Mouse (Mus musculus): ENCODE data around the gene Id2. TPM values are rescaled to one million over a fixed set of nuclear protein-coding genes. Genes with fewer than 3 reads are reported as not detected.

The Id2 gene
- polyA plus RNA-seq, 1 experiment from 2014 or later, result 444 TPM

- Histone ChIP-seq H3K9ac (replicated peaks; ENCODE audit: low read depth) (no peak overlapping the region), H3K27ac (ENCODE audit: low read length) (no peak overlapping the region), H3K4me3 (ENCODE audit: low read depth, low read length) (no peak overlapping the region), H3K36me3 (ENCODE audit: insufficient read depth, low read length) (peaks cover 20% of the 10 kb centered on the region), H3K27me3 (replicated peaks; ENCODE audit: insufficient read depth, low read length) (no peaks in the 10 kb centered on the region), H3K4me1 (ENCODE audit: insufficient read depth, low read depth, low read length) (no peaks in the 10 kb centered on the region), H3K9me3 (ENCODE audit: low read length) (no peaks in the 10 kb centered on the region), H3K4me2 (replicated peaks; ENCODE audit: low read depth, low read length) (no peak overlapping the region)
- DNase-seq (ENCODE audit: low spot score), result peak; percentile 19
- 74% methylated on average over 9 of the region's 9 CpGs for WGBS
- TF ChIP-seq CTCF (IDR thresholded peaks at IDR 0.05), result no peak
- no peak for TF ChIP-seq EP300 (IDR thresholded peaks at IDR 0.05)
- no peak for ATAC-seq
Observed at GRCm38 (mm10) chr12:25059487-25060200, 37.3 kb downstream of the Id2 start.

GRCm38 (mm10) chr12:25054963-25055362 is 42.0 kb downstream of the Id2 start:
- Histone ChIP-seq H3K4me1 (ENCODE audit: insufficient read depth, low read depth, low read length) (no peaks in the 10 kb centered on the region), H3K9me3 (ENCODE audit: low read length) (no peaks in the 10 kb centered on the region), H3K27me3 (replicated peaks; ENCODE audit: insufficient read depth, low read length) (no peaks in the 10 kb centered on the region), H3K9ac (replicated peaks; ENCODE audit: low read depth) (no peak overlapping the region), H3K36me3 (ENCODE audit: insufficient read depth, low read length) (peaks cover 43% of the 10 kb centered on the region), H3K4me2 (replicated peaks; ENCODE audit: low read depth, low read length) (no peak overlapping the region), H3K4me3 (ENCODE audit: low read depth, low read length) (no peak overlapping the region), H3K27ac (ENCODE audit: low read length) (no peak overlapping the region)
- 70% methylated on average over 4 of the region's 4 CpGs for WGBS
- no peak for TF ChIP-seq CTCF (IDR thresholded peaks at IDR 0.05)
- no peak for TF ChIP-seq EP300 (IDR thresholded peaks at IDR 0.05)
- ATAC-seq (no peak), DNase-seq (ENCODE audit: low spot score) (no peak)

GRCm38 (mm10) chr12:25054511-25054910 is 42.4 kb downstream of the Id2 start:
- no peak overlapping the region for H3K27ac ChIP-seq (ENCODE audit: low read length)
- H3K9me3 ChIP-seq (ENCODE audit: low read length), result no peaks in the 10 kb centered on the region
- no peak overlapping the region for H3K9ac ChIP-seq (replicated peaks; ENCODE audit: low read depth)
- H3K4me1 ChIP-seq (ENCODE audit: insufficient read depth, low read depth, low read length), result no peaks in the 10 kb centered on the region
- H3K36me3 ChIP-seq (ENCODE audit: insufficient read depth, low read length), result peaks cover 43% of the 10 kb centered on the region
- no peak for ATAC-seq
- TF ChIP-seq CTCF (IDR thresholded peaks at IDR 0.05), result no peak
- TF ChIP-seq EP300 (IDR thresholded peaks at IDR 0.05), result no peak
- no peak overlapping the region for H3K4me2 ChIP-seq (replicated peaks; ENCODE audit: low read depth, low read length)
- WGBS, result 83% methylated on average over 7 of the region's 7 CpGs
- no peak overlapping the region for H3K4me3 ChIP-seq (ENCODE audit: low read depth, low read length)
- H3K27me3 ChIP-seq (replicated peaks; ENCODE audit: insufficient read depth, low read length), result no peaks in the 10 kb centered on the region
- DNase-seq (ENCODE audit: low spot score), result peak; percentile 29

GRCm38 (mm10) chr12:25049253-25049652 is 47.7 kb downstream of the Id2 start:
- ATAC-seq, result no peak
- Histone ChIP-seq H3K4me3 (ENCODE audit: low read depth, low read length) (no peak overlapping the region), H3K4me1 (ENCODE audit: insufficient read depth, low read depth, low read length) (no peaks in the 10 kb centered on the region), H3K36me3 (ENCODE audit: insufficient read depth, low read length) (peaks cover 19% of the 10 kb centered on the region; the same call in 1 of the 2 replicates), H3K27me3 (replicated peaks; ENCODE audit: insufficient read depth, low read length) (no peaks in the 10 kb centered on the region), H3K4me2 (replicated peaks; ENCODE audit: low read depth, low read length) (no peak overlapping the region), H3K9ac (replicated peaks; ENCODE audit: low read depth) (no peak overlapping the region), H3K9me3 (ENCODE audit: low read length) (no peaks in the 10 kb centered on the region), H3K27ac (ENCODE audit: low read length) (no peak overlapping the region)
- no peak for DNase-seq (ENCODE audit: low spot score)
- WGBS, result 19% methylated on average over 5 of the region's 5 CpGs
- TF ChIP-seq EP300 (IDR thresholded peaks at IDR 0.05), result no peak
- TF ChIP-seq CTCF (IDR thresholded peaks at IDR 0.05), result no peak

GRCm38 (mm10) chr12:25044579-25044978 is 52.4 kb downstream of the Id2 start:
- no peak overlapping the region for H3K4me3 ChIP-seq (ENCODE audit: low read depth, low read length)
- H3K27ac ChIP-seq (ENCODE audit: low read length), result no peak overlapping the region
- H3K4me2 ChIP-seq (replicated peaks; ENCODE audit: low read depth, low read length), result no peak overlapping the region
- H3K9ac ChIP-seq (replicated peaks; ENCODE audit: low read depth), result no peak overlapping the region
- H3K36me3 ChIP-seq (ENCODE audit: insufficient read depth, low read length), result no peaks in the 10 kb centered on the region; the same call in 1 of the 2 replicates
- H3K27me3 ChIP-seq (replicated peaks; ENCODE audit: insufficient read depth, low read length), result no peaks in the 10 kb centered on the region
- ATAC-seq (no peak), DNase-seq (ENCODE audit: low spot score) (no peak)
- no peaks in the 10 kb centered on the region for H3K9me3 ChIP-seq (ENCODE audit: low read length)
- TF ChIP-seq EP300 (IDR thresholded peaks at IDR 0.05) (no peak), CTCF (IDR thresholded peaks at IDR 0.05) (no peak)
- 79% methylated on average over 4 of the region's 4 CpGs for WGBS
- no peaks in the 10 kb centered on the region for H3K4me1 ChIP-seq (ENCODE audit: insufficient read depth, low read depth, low read length)

- TF ChIP-seq CTCF (IDR thresholded peaks at IDR 0.05) (no peak), EP300 (IDR thresholded peaks at IDR 0.05) (no peak)
- H3K27ac ChIP-seq (ENCODE audit: low read length), result no peak overlapping the region
- 89% methylated on average over 2 of the region's 2 CpGs for WGBS
- H3K36me3 ChIP-seq (ENCODE audit: insufficient read depth, low read length), result no peaks in the 10 kb centered on the region; the same call in 1 of the 2 replicates
- H3K27me3 ChIP-seq (replicated peaks; ENCODE audit: insufficient read depth, low read length), result no peaks in the 10 kb centered on the region
- no peaks in the 10 kb centered on the region for H3K9me3 ChIP-seq (ENCODE audit: low read length)
- no peak overlapping the region for H3K4me2 ChIP-seq (replicated peaks; ENCODE audit: low read depth, low read length)
- H3K9ac ChIP-seq (replicated peaks; ENCODE audit: low read depth), result no peak overlapping the region
- DNase-seq (ENCODE audit: low spot score) (no peak), ATAC-seq (no peak)
- H3K4me1 ChIP-seq (ENCODE audit: insufficient read depth, low read depth, low read length), result no peaks in the 10 kb centered on the region
- no peak overlapping the region for H3K4me3 ChIP-seq (ENCODE audit: low read depth, low read length)
Observed at GRCm38 (mm10) chr12:25044056-25044455, 52.9 kb downstream of the Id2 start.

Other genes starting within 250 kb of the Id2 start
- 13.6 and 14.0 TPM in 2 replicates for gene Kidins220, start 122.2 kb downstream of the Id2 start, polyA plus RNA-seq (2015; fragmentation: Nextera tagmentation; extraction: Ambion mirVana)